In the genomic region with DNA sequence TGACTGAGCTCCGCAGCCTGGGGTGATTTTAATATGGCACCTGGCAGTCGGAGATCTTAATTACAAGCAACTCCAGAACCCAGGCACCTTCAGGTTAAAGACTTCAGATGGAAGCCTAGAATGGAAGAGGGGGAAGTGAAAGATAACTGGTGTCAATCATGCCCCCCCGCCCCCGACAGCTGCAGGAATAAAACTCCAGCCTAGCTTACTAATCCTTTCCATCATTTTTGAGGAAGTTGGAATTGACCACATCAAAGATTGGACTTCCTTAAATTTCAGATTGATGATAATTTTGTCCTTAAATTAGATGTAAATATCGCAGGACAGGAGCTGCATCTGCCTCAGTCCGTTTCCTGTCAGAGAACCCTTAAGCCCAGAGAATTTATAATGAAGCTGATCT, we compare ENCODE assay signal across 28 mouse cellular contexts. TPM values are rescaled to one million over a fixed set of nuclear protein-coding genes. Genes with fewer than 3 reads are reported as not detected.
A peak's percentile ranks its signal among the peaks of the same experiment; 100 is the strongest.
DNase-seq lines count a peak whose midpoint lies in the region; ATAC-seq and TF ChIP-seq lines count a peak whose summit lies in the region.
"Had no signal": no experiment of that assay in that cellular context is flagged by ENCODE, and none has a peak within 500 bp of the region (broad histone marks: within the 10 kb centered on the region; RNA-seq: fewer than 3 reads in every experiment).

No protein-coding gene starts in this region.

- WGBS in liver, embryonic 11.5 days = 52% methylated on average over 6 of the region's 6 CpGs
- WGBS in forebrain, embryonic 16.5 days = 87% methylated on average over 6 of the region's 6 CpGs
- 90% methylated on average over 6 of the region's 6 CpGs for WGBS in neural tube, embryonic 15.5 days

- TF ChIP-seq CTCF in CH12.LX (conservative IDR thresholded peaks at IDR 0.05 in 1 of 2, IDR thresholded peaks at IDR 0.05 in 1 of 2; ENCODE audit: low read depth in 2 of 2, low read length in 2 of 2) = no peak

- no peak overlapping the region for H3K9ac ChIP-seq in CH12.LX (ENCODE audit: insufficient read depth, low read depth)
- no peak overlapping the region for H3K9ac ChIP-seq in liver, embryonic 11.5 days (ENCODE audit: low read depth, low read length)
- H3K9ac ChIP-seq in forebrain, embryonic 16.5 days (replicated peaks; ENCODE audit: low read depth, low read length) = no peak overlapping the region
- H3K9ac ChIP-seq in neural tube, embryonic 15.5 days (replicated peaks) = no peak overlapping the region
- H3K9ac ChIP-seq: embryonic facial prominence, embryonic 13.5 days; embryonic facial prominence, embryonic 15.5 days; forebrain, embryonic 12.5 days; forebrain, embryonic 15.5 days had no signal

- H3K9me3 ChIP-seq in CH12.LX (replicated peaks; ENCODE audit: low read length) = no peaks in the 10 kb centered on the region
- no peaks in the 10 kb centered on the region for H3K9me3 ChIP-seq in liver, embryonic 11.5 days (ENCODE audit: control insufficient read depth, low read length)
- H3K9me3 ChIP-seq in forebrain, embryonic 16.5 days (ENCODE audit: control insufficient read depth, low read length) = no peaks in the 10 kb centered on the region
- H3K9me3 ChIP-seq in neural tube, embryonic 15.5 days (replicated peaks) = no peaks in the 10 kb centered on the region
- H3K9me3 ChIP-seq: embryonic facial prominence, embryonic 13.5 days; embryonic facial prominence, embryonic 15.5 days; forebrain, embryonic 10.5 days; forebrain, embryonic 12.5 days; forebrain, embryonic 15.5 days had no signal

- DNase-seq in 416B (ENCODE audit: low read depth) = peak; percentile 2
- peak; percentile 40 for DNase-seq in CH12.LX (ENCODE audit: extremely low read depth)
- no peak for DNase-seq in liver, embryonic 11.5 days (ENCODE audit: low spot score)
- no peak for DNase-seq in heart, postnatal 14 days
- DNase-seq: adrenal gland, adult 8-10 months; adrenal gland, postnatal 14 days; adrenal gland, postnatal 36 days; B cell, adult 2 months; cerebellum, adult 11-12 months; cerebellum, adult 2 months; cerebellum, adult 9-10 months; cerebellum, postnatal 10 days; cerebellum, postnatal 25 days; embryo, embryonic 11 days had no signal

- H3K27ac ChIP-seq in CH12.LX (ENCODE audit: insufficient read depth, low read depth) = no peak overlapping the region
- H3K27ac ChIP-seq in liver, embryonic 11.5 days (ENCODE audit: low read depth, low read length) = no peak overlapping the region
- H3K27ac ChIP-seq in forebrain, embryonic 16.5 days (ENCODE audit: low read length) = no peak overlapping the region
- no peak overlapping the region for H3K27ac ChIP-seq in neural tube, embryonic 15.5 days (replicated peaks)
- H3K27ac ChIP-seq: embryonic facial prominence, embryonic 13.5 days; embryonic facial prominence, embryonic 15.5 days; forebrain, embryonic 10.5 days; forebrain, embryonic 12.5 days; forebrain, embryonic 15.5 days had no signal

- H3K4me1 ChIP-seq in CH12.LX (ENCODE audit: control insufficient read depth in 1 of 2, insufficient read depth in 2 of 2) = peaks cover 0 to 33% of the 10 kb centered on the region in 2 experiments; a peak in 2 of 4 replicates
- H3K4me1 ChIP-seq in liver, embryonic 11.5 days (replicated peaks; ENCODE audit: control insufficient read depth, insufficient read depth, low read length) = no peaks in the 10 kb centered on the region
- no peaks in the 10 kb centered on the region for H3K4me1 ChIP-seq in forebrain, embryonic 16.5 days (replicated peaks; ENCODE audit: control insufficient read depth, insufficient read depth, low read length)
- H3K4me1 ChIP-seq in neural tube, embryonic 15.5 days = no peaks in the 10 kb centered on the region
- H3K4me1 ChIP-seq: embryonic facial prominence, embryonic 13.5 days; embryonic facial prominence, embryonic 15.5 days; forebrain, embryonic 10.5 days; forebrain, embryonic 12.5 days; forebrain, embryonic 15.5 days had no signal

- TF ChIP-seq EP300 in CH12.LX (IDR thresholded peaks at IDR 0.05; ENCODE audit: low read length) = peak; percentile 71

- H3K27me3 ChIP-seq in CH12.LX (replicated peaks) = no peaks in the 10 kb centered on the region
- H3K27me3 ChIP-seq in liver, embryonic 11.5 days (replicated peaks; ENCODE audit: control insufficient read depth, insufficient read depth, low read length) = no peaks in the 10 kb centered on the region
- H3K27me3 ChIP-seq in forebrain, embryonic 16.5 days (replicated peaks; ENCODE audit: control insufficient read depth, insufficient read depth, low read length) = no peaks in the 10 kb centered on the region
- 0 out of 2 replicates have a peak, but pooled peaks cover 3% of the 10 kb centered on the region for H3K27me3 ChIP-seq in neural tube, embryonic 15.5 days (replicated peaks)
- H3K27me3 ChIP-seq: embryonic facial prominence, embryonic 13.5 days; forebrain, embryonic 12.5 days; forebrain, embryonic 15.5 days; Patski had no signal

- H3K4me2 ChIP-seq in CH12.LX (ENCODE audit: insufficient read depth, low read depth, poor library complexity, severe bottlenecking) = no peak overlapping the region; the same call in 1 of the 2 replicates
- no peak overlapping the region for H3K4me2 ChIP-seq in liver, embryonic 11.5 days
- no peak overlapping the region for H3K4me2 ChIP-seq in forebrain, embryonic 16.5 days (ENCODE audit: low read length)
- no peak overlapping the region for H3K4me2 ChIP-seq in neural tube, embryonic 15.5 days
- H3K4me2 ChIP-seq: embryonic facial prominence, embryonic 13.5 days; embryonic facial prominence, embryonic 15.5 days; forebrain, embryonic 12.5 days; forebrain, embryonic 15.5 days had no signal

- H3K4me3 ChIP-seq in CH12.LX (replicated peaks in 1 of 3; ENCODE audit: low read depth in 2 of 3, low read length in 2 of 3, poor library complexity in 1 of 3) = no peak overlapping the region
- no peak overlapping the region for H3K4me3 ChIP-seq in liver, embryonic 11.5 days (ENCODE audit: low read depth, low read length)
- no peak overlapping the region for H3K4me3 ChIP-seq in forebrain, embryonic 16.5 days (replicated peaks; ENCODE audit: low read length)
- H3K4me3 ChIP-seq in neural tube, embryonic 15.5 days (replicated peaks) = no peak overlapping the region
- H3K4me3 ChIP-seq: embryonic facial prominence, embryonic 13.5 days; embryonic facial prominence, embryonic 15.5 days; erythroblast, embryonic 14.5 days; forebrain, embryonic 10.5 days; forebrain, embryonic 12.5 days; forebrain, embryonic 15.5 days had no signal

- dilution Hi-C loops in CH12.LX (cut with MboI; ENCODE audit: extremely low pct_ligation_motif_present, extremely low pct_unique_long_range_greater_than_20kb, low sequenced_read_pairs) = no loop called here

- intact Hi-C loops in heart, postnatal 14 days (cut with DNase I) = no loop called here

- no peak for TF ChIP-seq RAD21 in CH12.LX (IDR thresholded peaks at IDR 0.05; ENCODE audit: low read depth, low read length)

- in situ Hi-C loops in CH12.LX (cut with MboI; ENCODE audit: low pct_ligation_motif_present, low pct_unique_long_range_greater_than_20kb, low sequenced_read_pairs) = no loop called here

- no peak for TF ChIP-seq POLR2A in CH12.LX (IDR thresholded peaks at IDR 0.05; ENCODE audit: low read depth, low read length)

- H3K79me2 ChIP-seq in CH12.LX (replicated peaks; ENCODE audit: control insufficient read depth, extremely low read depth, insufficient read depth, poor library complexity, severe bottlenecking) = no peaks in the 10 kb centered on the region

- no peaks in the 10 kb centered on the region for H3K36me3 ChIP-seq in CH12.LX (replicated peaks in 1 of 2; ENCODE audit: control insufficient read depth in 1 of 2, insufficient read depth in 1 of 2, low read length in 1 of 2)
- H3K36me3 ChIP-seq in liver, embryonic 11.5 days (ENCODE audit: control insufficient read depth, insufficient read depth, low read length) = no peaks in the 10 kb centered on the region
- H3K36me3 ChIP-seq in forebrain, embryonic 16.5 days (ENCODE audit: control insufficient read depth, insufficient read depth) = no peaks in the 10 kb centered on the region
- no peaks in the 10 kb centered on the region for H3K36me3 ChIP-seq in neural tube, embryonic 15.5 days
- H3K36me3 ChIP-seq: embryonic facial prominence, embryonic 13.5 days; embryonic facial prominence, embryonic 15.5 days; forebrain, embryonic 10.5 days; forebrain, embryonic 12.5 days; forebrain, embryonic 15.5 days had no signal

- peak; percentile 81 for ATAC-seq in granulocyte monocyte progenitor cell, adult 5-6 weeks (replicated peaks; ENCODE audit: poor library complexity, severe bottlenecking)
- ATAC-seq in megakaryocyte progenitor cell, adult 5-6 weeks (replicated peaks; ENCODE audit: poor library complexity) = peak; percentile 64
- ATAC-seq in liver, embryonic 11.5 days (replicated peaks; ENCODE audit: low FRiP score) = no peak
- no peak for ATAC-seq in forebrain, embryonic 16.5 days
- no peak for ATAC-seq in neural tube, embryonic 15.5 days (ENCODE audit: low FRiP score)
- ATAC-seq: activated CD4-positive, CD25-positive, alpha-beta regulatory T cell, adult 4 months; CD4-positive, CD25-positive, alpha-beta regulatory T cell, adult 4 months; forebrain, embryonic 15.5 days; Patski had no signal

TF ChIP-seq in CH12.LX, 34 proteins besides CTCF, POLR2A, EP300 and RAD21 (continues in another document):
- TF ChIP-seq BHLHE40 (IDR thresholded peaks at IDR 0.05; ENCODE audit: low read depth, low read length) (no peak), GABPA (IDR thresholded peaks at IDR 0.05; ENCODE audit: insufficient replicate concordance, low read depth, low read length) (no peak), POLR2AphosphoS2 (IDR thresholded peaks at IDR 0.05; ENCODE audit: low read depth, low read length) (no peak), ZNF384 (IDR thresholded peaks at IDR 0.05; ENCODE audit: low read depth, low read length) (no peak), HCFC1 (IDR thresholded peaks at IDR 0.05; ENCODE audit: low read depth, low read length) (no peak), CHD1 (IDR thresholded peaks at IDR 0.05; ENCODE audit: low read depth, low read length) (no peak), JUN (IDR thresholded peaks at IDR 0.05; ENCODE audit: insufficient read depth, low read depth, low read length) (no peak), JUND (conservative IDR thresholded peaks at IDR 0.05; ENCODE audit: low read depth, low read length) (no peak)

RNA-seq across cellular contexts. Expression of a gene that starts 8.4 kb away (rescaled TPM):
- total RNA-seq in CH12.LX (2012; rRNA removed) (not detected in 2 replicates), CH12.LX (2014; rRNA removed) (not detected in 2 replicates)
- polyA plus RNA-seq in CH12.LX (2012; ENCODE audit: insufficient read length, low read depth) = not detected in 2 replicates
- not detected in 2 replicates for total RNA-seq in granulocyte monocyte progenitor cell, adult 5-6 weeks (2014; fragmentation: Nextera tagmentation)
- total RNA-seq in granulocyte monocyte progenitor cell, adult 5-6 weeks (2017) = not detected in 2 replicates
- not detected in 2 replicates for total RNA-seq in megakaryocyte progenitor cell, adult 5-6 weeks (2015)
- not detected in 2 replicates for total RNA-seq in megakaryocyte progenitor cell, adult 5-6 weeks (2017)
- polyA plus RNA-seq in liver, embryonic 11.5 days (2014; fragmentation: Nextera tagmentation; extraction: Ambion mirVana) = 0.32 TPM in 1 of 2 replicates, not detected in the other
- total RNA-seq in heart, postnatal 14 days (2021) = under 1 TPM in 1 of 2 experiments, not detected in 1; 0.34 TPM
- polyA plus RNA-seq in forebrain, embryonic 16.5 days (2015; fragmentation: Nextera tagmentation; extraction: Ambion mirVana) = 0.25 TPM in 1 of 2 replicates, not detected in the other
- 2.0 and 3.2 TPM in 2 replicates for polyA plus RNA-seq in neural tube, embryonic 15.5 days (2015; fragmentation: Nextera tagmentation; extraction: Ambion mirVana)
- total RNA-seq: MEL had no signal
- polyA plus RNA-seq: activated CD4-positive, CD25-positive, alpha-beta regulatory T cell, adult 4 months; CD4-positive, CD25-positive, alpha-beta regulatory T cell, adult 4 months; erythroblast, embryonic 14.5 days; forebrain, embryonic 10.5 days had no signal

Comparison
In these comparisons a context has a peak if more than half of its experiments do, and no peak if none do; other contexts are left out.
1. DNase-seq: peak in 416B (single experiment) and CH12.LX (single experiment); none in liver, embryonic 11.5 days (single experiment) and heart, postnatal 14 days (0 of 2).
2. ATAC-seq: peak in granulocyte monocyte progenitor cell, adult 5-6 weeks (single experiment) and megakaryocyte progenitor cell, adult 5-6 weeks (single experiment); none in liver, embryonic 11.5 days (single experiment), forebrain, embryonic 16.5 days (single experiment) and neural tube, embryonic 15.5 days (single experiment).